Mouse (Mus musculus) kidney, adult 2 months (tissue): ENCODE measurements at regions not wholly inside any gene's neighbourhood (a gene's known extent, or its start where the extent isn't known, plus 50 kb on each side); places are given as distances from the start of the nearest gene placed in this dataset.

Experiments used
- CTCF ChIP-seq: fragments of 200-500 bp; conservative IDR thresholded peaks from 2 replicates; pipeline ENCODE4 v1.5.1; 2011; ENCODE audit warnings: low read depth, mild to moderate bottlenecking, control low read depth, low read length, moderate library complexity, mixed read lengths; ENCODE audit not compliant: insufficient read depth, insufficient read length
- POLR2A ChIP-seq: fragments of 200-500 bp; IDR thresholded peaks from one replicate; pipeline ENCODE4 v1.6.1; 2011; ENCODE audit warnings: low read depth, low read length, control low read depth

GRCm38 (mm10) chr13:26183879-26184278 is 586.1 kb downstream of the Hdgfl1 start:
- TF ChIP-seq CTCF (no peak), POLR2A (no peak)
